Mouse (Mus musculus): ENCODE data around the gene Rarb. TPM values are rescaled to one million over a fixed set of nuclear protein-coding genes. Genes with fewer than 3 reads are reported as not detected.

Gene Rarb
- 16.8 and 21.1 TPM in 2 replicates for polyA plus RNA-seq (2016; fragmentation: Nextera tagmentation; extraction: Ambion mirVana)

GRCm38 (mm10) chr14:16818602-16819250 is at the start of gene Rarb:
Gene Rarb, minus strand, starts transcription at chr14:16819156.
- no peak within 1 kb of the TSS for H3K4me3 ChIP-seq
- no peaks in the 10 kb centered on the region for H3K9me3 ChIP-seq
- no peak within 1 kb of the TSS for H3K27ac ChIP-seq
- no peaks in the 10 kb centered on the region for H3K36me3 ChIP-seq (replicated peaks)
- H3K27me3 ChIP-seq (ENCODE audit: poor library complexity, severe bottlenecking): no peaks in the 10 kb centered on the region
- H3K4me1 ChIP-seq: peaks cover 23% of the 10 kb centered on the region
- WGBS: 94% methylated on average over 4 of the region's 4 CpGs
- DNase-seq (ENCODE audit: extremely low spot score, low spot score): no peak

GRCm38 (mm10) chr14:16842036-16842435 is 23.1 kb upstream of the Rarb start:
- Histone ChIP-seq H3K27me3 (ENCODE audit: poor library complexity, severe bottlenecking) (no peaks in the 10 kb centered on the region), H3K4me3 (no peak overlapping the region), H3K4me1 (peaks cover 11% of the 10 kb centered on the region), H3K27ac (no peak overlapping the region), H3K9me3 (no peaks in the 10 kb centered on the region), H3K36me3 (replicated peaks) (no peaks in the 10 kb centered on the region)
- no peak for DNase-seq (ENCODE audit: extremely low spot score, low spot score)
- 66% methylated on average over 3 of the region's 3 CpGs for WGBS

- Histone ChIP-seq H3K27me3 (ENCODE audit: poor library complexity, severe bottlenecking) (no peaks in the 10 kb centered on the region), H3K4me1 (peaks cover 11% of the 10 kb centered on the region), H3K4me3 (no peak overlapping the region), H3K9me3 (no peaks in the 10 kb centered on the region), H3K27ac (no peak overlapping the region), H3K36me3 (replicated peaks) (no peaks in the 10 kb centered on the region)
- no peak for DNase-seq (ENCODE audit: extremely low spot score, low spot score)
- WGBS: 74% methylated on average over 6 of the region's 6 CpGs
Measured at GRCm38 (mm10) chr14:16841597-16841989, 22.6 kb upstream of the Rarb start.

- H3K27ac ChIP-seq: no peak overlapping the region
- 74% methylated on average over 8 of the region's 8 CpGs for WGBS
- H3K4me1 ChIP-seq: peaks cover 11% of the 10 kb centered on the region
- no peak for DNase-seq (ENCODE audit: extremely low spot score, low spot score)
- no peaks in the 10 kb centered on the region for H3K27me3 ChIP-seq (ENCODE audit: poor library complexity, severe bottlenecking)
- no peaks in the 10 kb centered on the region for H3K9me3 ChIP-seq
- H3K36me3 ChIP-seq (replicated peaks): no peaks in the 10 kb centered on the region
- H3K4me3 ChIP-seq: no peak overlapping the region
Measured at GRCm38 (mm10) chr14:16840951-16841596, 22.1 kb upstream of the Rarb start.

GRCm38 (mm10) chr14:16840135-16840534 is 21.2 kb upstream of the Rarb start:
- Histone ChIP-seq H3K27ac (no peak overlapping the region), H3K27me3 (ENCODE audit: poor library complexity, severe bottlenecking) (no peaks in the 10 kb centered on the region), H3K36me3 (replicated peaks) (no peaks in the 10 kb centered on the region), H3K4me1 (peaks cover 11% of the 10 kb centered on the region), H3K4me3 (no peak overlapping the region), H3K9me3 (no peaks in the 10 kb centered on the region)
- no peak for DNase-seq (ENCODE audit: extremely low spot score, low spot score)
- 99% methylated on average over 2 of the region's 2 CpGs for WGBS

DNA sequence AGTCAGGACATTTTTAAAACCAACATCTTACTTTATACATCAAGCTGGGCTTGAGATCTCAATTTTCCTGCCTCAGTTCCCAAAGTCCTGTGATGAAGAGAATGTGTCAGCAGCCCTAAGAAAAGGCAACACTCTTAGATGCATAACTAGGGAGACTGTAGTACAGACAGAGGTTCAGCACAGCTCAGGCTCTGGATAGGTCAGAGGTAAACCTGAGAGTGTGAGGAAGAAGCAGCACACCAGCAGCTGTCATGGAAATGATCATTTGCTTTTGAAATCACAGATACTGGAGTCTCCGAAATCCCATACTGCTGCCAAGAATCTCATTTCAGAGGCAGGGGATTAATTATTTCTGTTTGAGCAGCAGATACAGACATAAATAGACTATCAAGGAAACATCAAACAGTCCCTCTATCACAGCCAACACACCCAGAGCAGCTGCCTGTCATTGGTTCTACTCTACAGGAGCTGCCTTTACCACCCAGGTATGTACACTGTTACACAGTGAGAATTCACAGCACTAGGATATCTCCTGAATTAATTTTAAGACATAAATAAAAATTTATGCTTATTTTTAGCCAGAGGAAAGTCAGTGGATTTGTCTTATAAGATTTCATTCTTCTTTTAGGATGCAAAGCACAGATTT is 3.7 kb downstream of the Rarb start:
- no peaks in the 10 kb centered on the region for H3K4me1 ChIP-seq
- H3K27me3 ChIP-seq (ENCODE audit: poor library complexity, severe bottlenecking): no peaks in the 10 kb centered on the region
- 88% methylated on average over 1 of the region's 1 CpGs for WGBS
- DNase-seq (ENCODE audit: extremely low spot score, low spot score): no peak
- H3K9me3 ChIP-seq: no peaks in the 10 kb centered on the region
- H3K36me3 ChIP-seq (replicated peaks): no peaks in the 10 kb centered on the region
- no peak overlapping the region for H3K4me3 ChIP-seq
- H3K27ac ChIP-seq: no peak overlapping the region

GRCm38 (mm10) chr14:16806155-16806554 is 12.8 kb downstream of the Rarb start:
- Histone ChIP-seq H3K27me3 (ENCODE audit: poor library complexity, severe bottlenecking) (no peaks in the 10 kb centered on the region), H3K9me3 (no peaks in the 10 kb centered on the region), H3K4me1 (no peaks in the 10 kb centered on the region), H3K36me3 (replicated peaks) (no peaks in the 10 kb centered on the region), H3K4me3 (no peak overlapping the region), H3K27ac (no peak overlapping the region)
- 91% methylated on average over 3 of the region's 3 CpGs for WGBS
- no peak for DNase-seq (ENCODE audit: extremely low spot score, low spot score)

GRCm38 (mm10) chr14:16790161-16790560 is 28.8 kb downstream of the Rarb start:
- no peaks in the 10 kb centered on the region for H3K4me1 ChIP-seq
- 92% methylated on average over 1 of the region's 1 CpGs for WGBS
- no peak for DNase-seq (ENCODE audit: extremely low spot score, low spot score)
- no peak overlapping the region for H3K4me3 ChIP-seq
- no peaks in the 10 kb centered on the region for H3K27me3 ChIP-seq (ENCODE audit: poor library complexity, severe bottlenecking)
- no peak overlapping the region for H3K27ac ChIP-seq
- no peaks in the 10 kb centered on the region for H3K9me3 ChIP-seq
- H3K36me3 ChIP-seq (replicated peaks): no peaks in the 10 kb centered on the region

- Histone ChIP-seq H3K36me3 (replicated peaks) (no peaks in the 10 kb centered on the region), H3K27me3 (ENCODE audit: poor library complexity, severe bottlenecking) (no peaks in the 10 kb centered on the region), H3K4me1 (no peaks in the 10 kb centered on the region), H3K4me3 (no peak overlapping the region), H3K9me3 (no peaks in the 10 kb centered on the region), H3K27ac (no peak overlapping the region)
- WGBS: 90% methylated on average over 5 of the region's 5 CpGs
- DNase-seq (ENCODE audit: extremely low spot score, low spot score): no peak
Measured at GRCm38 (mm10) chr14:16781942-16782541, 36.9 kb downstream of the Rarb start.

- H3K27me3 ChIP-seq (ENCODE audit: poor library complexity, severe bottlenecking): no peaks in the 10 kb centered on the region
- 0 out of 2 replicates have a peak, but pooled peaks cover 3% of the 10 kb centered on the region for H3K9me3 ChIP-seq
- H3K27ac ChIP-seq: no peak overlapping the region
- no peak for DNase-seq (ENCODE audit: extremely low spot score, low spot score)
- no peaks in the 10 kb centered on the region for H3K36me3 ChIP-seq (replicated peaks)
- H3K4me1 ChIP-seq: no peaks in the 10 kb centered on the region
- H3K4me3 ChIP-seq: no peak overlapping the region
- WGBS: 88% methylated on average over 2 of the region's 2 CpGs
Measured at GRCm38 (mm10) chr14:16776723-16777381, 42.1 kb downstream of the Rarb start.

- no peaks in the 10 kb centered on the region for H3K36me3 ChIP-seq (replicated peaks)
- no peak for DNase-seq (ENCODE audit: extremely low spot score, low spot score)
- no peaks in the 10 kb centered on the region for H3K27me3 ChIP-seq (ENCODE audit: poor library complexity, severe bottlenecking)
- 89% methylated on average over 3 of the region's 3 CpGs for WGBS
- 0 out of 2 replicates have a peak, but pooled peaks cover 3% of the 10 kb centered on the region for H3K9me3 ChIP-seq
- no peak overlapping the region for H3K27ac ChIP-seq
- H3K4me3 ChIP-seq: no peak overlapping the region
- H3K4me1 ChIP-seq: no peaks in the 10 kb centered on the region
Measured at GRCm38 (mm10) chr14:16772927-16773326, 46.0 kb downstream of the Rarb start.

DNA sequence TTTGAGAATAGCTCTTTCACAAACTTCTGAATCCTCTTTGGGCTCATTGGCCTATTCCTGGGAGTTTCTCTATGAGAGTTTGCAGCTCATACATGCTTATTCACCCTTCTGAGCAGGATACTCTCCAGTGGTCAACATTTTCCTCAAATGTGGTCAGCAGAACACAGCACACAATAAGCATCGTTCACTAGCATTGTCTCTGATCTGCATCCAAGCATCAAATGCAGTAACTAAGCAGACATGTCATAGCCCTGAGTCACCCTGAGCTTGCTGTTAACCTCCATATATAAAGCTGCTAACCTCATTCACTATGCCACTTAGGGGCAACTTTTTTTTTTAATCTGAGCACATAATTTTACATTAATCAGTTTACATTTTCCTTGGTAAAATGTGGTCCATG is 53.1 kb downstream of the Rarb start:
- 93% methylated on average over 1 of the region's 1 CpGs for WGBS
- H3K36me3 ChIP-seq (replicated peaks): no peaks in the 10 kb centered on the region
- no peaks in the 10 kb centered on the region for H3K27me3 ChIP-seq (ENCODE audit: poor library complexity, severe bottlenecking)
- no peak overlapping the region for H3K27ac ChIP-seq
- no peak for DNase-seq (ENCODE audit: extremely low spot score, low spot score)
- H3K4me3 ChIP-seq: no peak overlapping the region
- no peaks in the 10 kb centered on the region for H3K4me1 ChIP-seq
- H3K9me3 ChIP-seq: no peaks in the 10 kb centered on the region

Data from forebrain, embryonic 10.5 days (tissue).